Mouse (Mus musculus): ENCODE data around the gene Snx10. TPM values are rescaled to one million over a fixed set of nuclear protein-coding genes. Genes with fewer than 3 reads are reported as not detected.

Gene Snx10
- polyA plus RNA-seq, 1 experiment, result 2.4 TPM

DNA sequence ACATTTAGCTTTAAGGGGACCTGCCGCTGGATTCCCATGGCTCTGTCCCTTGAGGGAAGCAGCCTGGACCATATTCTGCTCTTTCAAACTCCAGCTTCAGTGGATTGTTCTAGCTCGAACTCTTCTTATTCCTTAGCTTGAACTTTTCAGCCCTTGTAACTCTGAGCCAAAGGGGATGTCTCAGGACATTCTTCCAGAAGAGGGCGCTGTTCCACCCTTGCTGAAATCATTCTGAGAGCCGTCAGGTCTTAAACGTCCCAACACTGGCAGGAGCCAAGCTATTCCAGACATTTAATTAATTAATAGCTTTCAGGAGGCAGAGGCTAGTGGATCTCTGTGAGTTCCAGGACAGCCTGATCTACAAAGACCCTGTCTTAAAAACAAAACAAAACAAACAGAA, 13.6 kb upstream of the Snx10 start:
- Histone ChIP-seq H3K36me3 (ENCODE audit: control insufficient read depth, insufficient read depth, low read length) (no peaks in the 10 kb centered on the region), H3K4me3 (ENCODE audit: extremely low read depth, insufficient read depth, insufficient read length) (no peak overlapping the region), H3K27me3 (ENCODE audit: control insufficient read depth, insufficient read depth, low read length) (no peaks in the 10 kb centered on the region), H3K27ac (ENCODE audit: insufficient read depth, low read length) (no peak overlapping the region), H3K4me1 (ENCODE audit: control insufficient read depth, insufficient read depth, insufficient read length) (no peaks in the 10 kb centered on the region; the same call in 1 of the 2 replicates)
- 20% methylated on average over 5 of the region's 5 CpGs for WGBS
- TF ChIP-seq POLR2A (IDR thresholded peaks at IDR 0.05; ENCODE audit: low read depth, low read length) (no peak), CTCF (IDR thresholded peaks at IDR 0.05; ENCODE audit: extremely low read depth, insufficient read depth, insufficient read length, insufficient replicate concordance) (peak; percentile 28; the same call in 1 of the 2 replicates)
- DNase-seq (ENCODE audit: low read depth in 1 of 2, low spot score in 2 of 2), result peak; percentile 22 to 48

DNA sequence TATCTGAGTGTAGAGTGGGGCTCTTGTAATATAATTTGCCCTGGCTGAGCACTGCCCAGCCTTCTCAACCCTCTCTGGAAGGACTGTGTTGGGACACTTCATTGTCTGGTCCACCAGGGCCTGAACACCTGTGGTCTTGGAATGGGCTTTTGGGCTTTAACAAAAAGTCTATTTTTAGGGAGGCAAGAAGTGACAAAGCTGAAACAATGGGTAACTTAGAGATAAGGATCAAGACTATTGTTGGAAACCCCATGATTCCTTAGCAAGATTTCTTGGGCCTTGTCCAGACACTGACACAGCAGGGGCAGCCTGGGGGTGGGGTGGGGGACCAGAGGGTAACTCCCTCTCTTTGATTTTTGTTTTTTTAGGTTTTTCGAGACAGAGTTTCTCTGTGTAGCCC, 12.8 kb upstream of the Snx10 start:
- no peak overlapping the region for H3K4me3 ChIP-seq (ENCODE audit: extremely low read depth, insufficient read depth, insufficient read length)
- no peaks in the 10 kb centered on the region; the same call in 1 of the 2 replicates for H3K4me1 ChIP-seq (ENCODE audit: control insufficient read depth, insufficient read depth, insufficient read length)
- 79% methylated on average over 1 of the region's 1 CpGs for WGBS
- DNase-seq (ENCODE audit: low read depth in 1 of 2, low spot score in 2 of 2), result no peak
- no peak overlapping the region for H3K27ac ChIP-seq (ENCODE audit: insufficient read depth, low read length)
- TF ChIP-seq CTCF (IDR thresholded peaks at IDR 0.05; ENCODE audit: extremely low read depth, insufficient read depth, insufficient read length, insufficient replicate concordance) (no peak), POLR2A (IDR thresholded peaks at IDR 0.05; ENCODE audit: low read depth, low read length) (no peak)
- H3K27me3 ChIP-seq (ENCODE audit: control insufficient read depth, insufficient read depth, low read length), result no peaks in the 10 kb centered on the region
- no peaks in the 10 kb centered on the region for H3K36me3 ChIP-seq (ENCODE audit: control insufficient read depth, insufficient read depth, low read length)

GRCm38 (mm10) chr6:51513745-51514144, 10.0 kb upstream of the Snx10 start:
- H3K27me3 ChIP-seq (ENCODE audit: control insufficient read depth, insufficient read depth, low read length), result no peaks in the 10 kb centered on the region
- H3K4me1 ChIP-seq (ENCODE audit: control insufficient read depth, insufficient read depth, insufficient read length), result no peaks in the 10 kb centered on the region; the same call in 1 of the 2 replicates
- no peak for DNase-seq (ENCODE audit: low read depth in 1 of 2, low spot score in 2 of 2)
- H3K36me3 ChIP-seq (ENCODE audit: control insufficient read depth, insufficient read depth, low read length), result no peaks in the 10 kb centered on the region
- no peak overlapping the region for H3K4me3 ChIP-seq (ENCODE audit: extremely low read depth, insufficient read depth, insufficient read length)
- WGBS, result 78% methylated on average over 3 of the region's 3 CpGs
- TF ChIP-seq POLR2A (IDR thresholded peaks at IDR 0.05; ENCODE audit: low read depth, low read length) (no peak), CTCF (IDR thresholded peaks at IDR 0.05; ENCODE audit: extremely low read depth, insufficient read depth, insufficient read length, insufficient replicate concordance) (no peak)
- no peak overlapping the region for H3K27ac ChIP-seq (ENCODE audit: insufficient read depth, low read length)

GRCm38 (mm10) chr6:51514860-51515259, 8.8 kb upstream of the Snx10 start:
- 94% methylated on average over 7 of the region's 7 CpGs for WGBS
- DNase-seq (ENCODE audit: low read depth in 1 of 2, low spot score in 2 of 2), result no peak
- H3K4me1 ChIP-seq (ENCODE audit: control insufficient read depth, insufficient read depth, insufficient read length), result no peaks in the 10 kb centered on the region; the same call in 1 of the 2 replicates
- H3K27ac ChIP-seq (ENCODE audit: insufficient read depth, low read length), result no peak overlapping the region
- no peaks in the 10 kb centered on the region for H3K36me3 ChIP-seq (ENCODE audit: control insufficient read depth, insufficient read depth, low read length)
- H3K4me3 ChIP-seq (ENCODE audit: extremely low read depth, insufficient read depth, insufficient read length), result no peak overlapping the region
- no peaks in the 10 kb centered on the region for H3K27me3 ChIP-seq (ENCODE audit: control insufficient read depth, insufficient read depth, low read length)
- TF ChIP-seq CTCF (IDR thresholded peaks at IDR 0.05; ENCODE audit: extremely low read depth, insufficient read depth, insufficient read length, insufficient replicate concordance) (no peak), POLR2A (IDR thresholded peaks at IDR 0.05; ENCODE audit: low read depth, low read length) (no peak)

DNA sequence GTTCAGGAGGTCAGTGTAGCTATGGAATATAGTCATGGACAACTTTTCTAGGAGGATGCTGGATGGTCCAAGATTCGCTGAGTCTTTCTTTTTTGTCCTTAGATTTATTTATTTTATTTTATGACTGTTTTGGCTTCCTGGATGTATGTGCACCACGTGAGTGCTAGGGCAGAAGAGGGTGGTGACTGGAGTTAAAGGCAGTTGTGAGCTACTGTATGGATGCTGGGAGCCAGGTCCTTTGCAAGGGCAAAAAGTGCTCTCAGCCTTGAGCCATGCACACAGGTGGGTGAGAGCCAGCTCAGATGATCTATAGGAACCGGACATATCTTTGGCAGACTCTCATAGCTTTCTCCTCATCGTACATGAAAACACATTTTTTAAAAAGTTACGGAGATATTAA, 391 bp upstream of the Snx10 start:
- WGBS, result 26% methylated on average over 5 of the region's 5 CpGs
- no peak for TF ChIP-seq POLR2A (IDR thresholded peaks at IDR 0.05; ENCODE audit: low read depth, low read length)
- TF ChIP-seq CTCF (IDR thresholded peaks at IDR 0.05; ENCODE audit: extremely low read depth, insufficient read depth, insufficient read length, insufficient replicate concordance), result no peak
- H3K27me3 ChIP-seq (ENCODE audit: control insufficient read depth, insufficient read depth, low read length), result peaks cover 4% of the 10 kb centered on the region; the same call in 1 of the 2 replicates
- no peaks in the 10 kb centered on the region for H3K36me3 ChIP-seq (ENCODE audit: control insufficient read depth, insufficient read depth, low read length)
- no peak for DNase-seq (ENCODE audit: low read depth in 1 of 2, low spot score in 2 of 2)
- no peak overlapping the region for H3K27ac ChIP-seq (ENCODE audit: insufficient read depth, low read length)
- H3K4me1 ChIP-seq (ENCODE audit: control insufficient read depth, insufficient read depth, insufficient read length), result no peaks in the 10 kb centered on the region; the same call in 1 of the 2 replicates
- H3K4me3 ChIP-seq (ENCODE audit: extremely low read depth, insufficient read depth, insufficient read length), result peak overlapping the region; percentile 9; the same call in 1 of the 2 replicates

DNA sequence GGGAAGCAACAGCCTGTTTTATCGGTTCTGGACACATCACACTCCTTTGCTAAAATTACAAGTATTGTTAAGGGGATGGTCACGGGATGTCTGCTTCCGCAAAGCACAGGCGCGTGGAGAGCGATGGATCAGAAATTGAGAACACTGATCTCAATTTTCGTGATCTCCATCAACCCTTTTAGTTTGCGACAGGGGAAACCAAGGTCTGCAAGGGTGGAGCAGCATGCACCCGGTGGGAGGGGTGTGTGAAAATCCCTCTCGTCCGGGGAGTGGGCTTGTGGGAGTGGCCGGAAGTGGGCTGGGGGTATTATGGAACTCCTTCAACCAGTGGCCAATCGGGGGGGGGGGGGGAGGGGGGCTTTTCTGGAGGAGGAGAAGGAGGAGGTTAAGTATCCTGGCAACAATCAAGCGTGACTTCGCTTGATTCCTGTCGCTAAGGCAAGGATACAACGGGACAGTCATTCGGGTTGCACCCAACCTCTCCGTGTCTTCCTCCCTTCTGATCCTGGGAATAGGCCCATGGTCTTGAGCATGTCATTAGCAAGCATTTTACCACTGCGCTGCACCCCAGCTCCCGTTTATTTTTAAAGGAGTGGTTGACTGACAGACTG, 725 bp downstream of the Snx10 start:
- no peak for DNase-seq (ENCODE audit: low read depth in 1 of 2, low spot score in 2 of 2)
- WGBS, result 3% methylated on average over 21 of the region's 21 CpGs

GRCm38 (mm10) chr6:51525001-51525400, 1.3 kb downstream of the Snx10 start:
- Histone ChIP-seq H3K4me1 (ENCODE audit: control insufficient read depth, insufficient read depth, insufficient read length) (no peaks in the 10 kb centered on the region; the same call in 1 of the 2 replicates), H3K27ac (ENCODE audit: insufficient read depth, low read length) (peak overlapping the region; percentile 22; the same call in 1 of the 2 replicates), H3K36me3 (ENCODE audit: control insufficient read depth, insufficient read depth, low read length) (no peaks in the 10 kb centered on the region), H3K27me3 (ENCODE audit: control insufficient read depth, insufficient read depth, low read length) (peaks cover 4% of the 10 kb centered on the region; the same call in 1 of the 2 replicates), H3K4me3 (ENCODE audit: extremely low read depth, insufficient read depth, insufficient read length) (peak overlapping the region; percentile 38; the same call in 1 of the 2 replicates)
- DNase-seq (ENCODE audit: low read depth in 1 of 2, low spot score in 2 of 2), result no peak
- 6% methylated on average over 5 of the region's 5 CpGs for WGBS
- no peak for TF ChIP-seq POLR2A (IDR thresholded peaks at IDR 0.05; ENCODE audit: low read depth, low read length)
- no peak for TF ChIP-seq CTCF (IDR thresholded peaks at IDR 0.05; ENCODE audit: extremely low read depth, insufficient read depth, insufficient read length, insufficient replicate concordance)

More for the DNA sequence above, 725 bp downstream of the Snx10 start:
- TF ChIP-seq CTCF (IDR thresholded peaks at IDR 0.05; ENCODE audit: extremely low read depth, insufficient read depth, insufficient read length, insufficient replicate concordance) (no peak), POLR2A (IDR thresholded peaks at IDR 0.05; ENCODE audit: low read depth, low read length) (no peak)
- H3K4me1 ChIP-seq (ENCODE audit: control insufficient read depth, insufficient read depth, insufficient read length), result no peaks in the 10 kb centered on the region; the same call in 1 of the 2 replicates
- no peaks in the 10 kb centered on the region for H3K36me3 ChIP-seq (ENCODE audit: control insufficient read depth, insufficient read depth, low read length)
- peak overlapping the region; percentile 54 for H3K27ac ChIP-seq (ENCODE audit: insufficient read depth, low read length)
- H3K4me3 ChIP-seq (ENCODE audit: extremely low read depth, insufficient read depth, insufficient read length), result peak overlapping the region; percentile 74
- peaks cover 4% of the 10 kb centered on the region; the same call in 1 of the 2 replicates for H3K27me3 ChIP-seq (ENCODE audit: control insufficient read depth, insufficient read depth, low read length)
